Mouse (Mus musculus) myocyte (in vitro differentiated cells): Measurements from ENCODE around the gene Tnrc6a. TPM values are rescaled to one million over a fixed set of nuclear protein-coding genes. Genes with fewer than 3 reads are reported as not detected.
A peak's percentile ranks its signal among the peaks of the same experiment; 100 is the strongest.

Experiments
- H3K27me3 ChIP-seq: one replicate; pipeline ENCODE4 v1.6.1; 2011; ENCODE audit not compliant: control insufficient read depth, insufficient read depth, insufficient read length
- H3K36me3 ChIP-seq: one replicate; pipeline ENCODE4 v1.6.1; 2011; ENCODE audit not compliant: control insufficient read depth, insufficient read depth
- H3K4me2 ChIP-seq: one replicate; pipeline ENCODE4 v1.6.1; 2011; ENCODE audit warnings: low read depth, control low read depth
- H3K4me3 ChIP-seq: one replicate; pipeline ENCODE4 v1.5.1; 2011; ENCODE audit warnings: mild to moderate bottlenecking, control low read depth, moderate library complexity
- H3K79me2 ChIP-seq: one replicate; pipeline ENCODE4 v1.6.1; 2011; ENCODE audit not compliant: control insufficient read depth, insufficient read depth
- H3ac ChIP-seq: one replicate; pipeline ENCODE4 v1.6.1; 2011; ENCODE audit not compliant: control insufficient read depth, insufficient read length
- CEBPB ChIP-seq: IDR thresholded peaks from 2 replicates; pipeline ENCODE4 v1.6.1; 2011; ENCODE audit warnings: mild to moderate bottlenecking, moderate library complexity; ENCODE audit not compliant: poor library complexity, insufficient read depth, severe bottlenecking
- E2F4 ChIP-seq: IDR thresholded peaks from one replicate; pipeline ENCODE4 v1.6.1; 2011; ENCODE audit warnings: mild to moderate bottlenecking, control low read depth, moderate library complexity; ENCODE audit not compliant: insufficient read depth
- MAX ChIP-seq: IDR thresholded peaks from one replicate; pipeline ENCODE4 v1.6.1; 2011; ENCODE audit warnings: low read depth, mild to moderate bottlenecking, control low read depth
- MYOD1 ChIP-seq, 3 experiments: IDR thresholded peaks; one replicate each; pipeline ENCODE4 v1.6.1; 2011; ENCODE audit warnings: control low read depth in 2 of 3, low read depth in 2 of 3, mild to moderate bottlenecking in 2 of 3, moderate library complexity in 1 of 3; ENCODE audit not compliant: insufficient read length in 2 of 3, control insufficient read depth in 1 of 3
- MYOG ChIP-seq, 3 experiments: IDR thresholded peaks; one replicate each; pipeline ENCODE4 v1.6.1; 2011; ENCODE audit warnings: control low read depth in 2 of 3, low read depth in 2 of 3, mild to moderate bottlenecking in 2 of 3; ENCODE audit not compliant: insufficient read length in 2 of 3, control insufficient read depth in 1 of 3, insufficient read depth in 1 of 3
- POLR2A ChIP-seq: IDR thresholded peaks from one replicate; pipeline ENCODE4 v1.6.1; 2011; ENCODE audit warnings: low read depth, mild to moderate bottlenecking, control low read depth, moderate library complexity; ENCODE audit not compliant: insufficient read length
- POLR2AphosphoS2 ChIP-seq: IDR thresholded peaks from one replicate; pipeline ENCODE4 v1.6.1; 2011; ENCODE audit warnings: low read depth, control low read depth; ENCODE audit not compliant: insufficient read length
- REST ChIP-seq: IDR thresholded peaks from one replicate; pipeline ENCODE4 v1.6.1; 2011; ENCODE audit warnings: mild to moderate bottlenecking, control low read depth, moderate library complexity; ENCODE audit not compliant: insufficient read depth, insufficient read length
- SRF ChIP-seq: IDR thresholded peaks from one replicate; pipeline ENCODE4 v1.6.1; 2011; ENCODE audit warnings: low read depth; ENCODE audit not compliant: control insufficient read depth, insufficient read length
- TCF12 ChIP-seq: IDR thresholded peaks from one replicate; pipeline ENCODE4 v1.6.1; 2011; ENCODE audit warnings: mild to moderate bottlenecking, control low read depth; ENCODE audit not compliant: poor library complexity, insufficient read depth, severe bottlenecking
- TCF3 ChIP-seq: IDR thresholded peaks from one replicate; pipeline ENCODE4 v1.6.1; 2011; ENCODE audit warnings: low read depth, control low read depth; ENCODE audit not compliant: insufficient read length
- USF1 ChIP-seq: IDR thresholded peaks from one replicate; pipeline ENCODE4 v1.6.1; 2011; ENCODE audit warnings: low read depth, mild to moderate bottlenecking, control low read depth, moderate library complexity
- polyA plus RNA-seq: library from polyadenylated mRNA; unstranded; fragments of >200 nt; fragmentation: generic; extraction: Trizol; gene quantifications from one replicate; pipeline ENCODE4 v1.2.1, GENCODE M21; 2012; ENCODE audit warnings: missing spikeins

Tnrc6a gene
- polyA plus RNA-seq, 1 experiment: 8.6 TPM

DNA sequence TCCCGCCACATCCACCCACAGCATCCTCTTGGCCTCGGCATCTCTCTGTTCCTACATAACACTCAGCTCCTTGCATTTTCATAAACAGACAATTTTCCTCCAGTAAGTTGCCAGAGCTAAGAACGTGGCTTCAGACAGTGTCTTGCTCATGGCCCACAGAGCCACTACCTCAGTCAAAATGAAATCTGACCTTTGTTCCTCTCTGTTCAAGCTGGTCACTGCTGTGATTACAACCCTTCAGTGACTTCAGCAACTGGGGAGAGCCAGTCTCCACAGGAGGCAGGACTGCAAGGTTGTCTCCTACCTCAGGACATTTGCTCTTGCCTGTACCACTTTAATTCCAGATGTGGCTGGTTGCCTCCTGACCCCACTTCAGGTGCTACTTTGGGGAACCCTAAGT is 75.5 kb downstream of the Tnrc6a start:
- no peak for TF ChIP-seq POLR2AphosphoS2
- Histone ChIP-seq H3K36me3 (peaks cover 2% of the 10 kb centered on the region), H3K4me3 (no peak overlapping the region), H3K4me2 (no peak overlapping the region), H3K27me3 (no peaks in the 10 kb centered on the region), H3K79me2 (no peaks in the 10 kb centered on the region), H3ac (no peak overlapping the region)

DNA sequence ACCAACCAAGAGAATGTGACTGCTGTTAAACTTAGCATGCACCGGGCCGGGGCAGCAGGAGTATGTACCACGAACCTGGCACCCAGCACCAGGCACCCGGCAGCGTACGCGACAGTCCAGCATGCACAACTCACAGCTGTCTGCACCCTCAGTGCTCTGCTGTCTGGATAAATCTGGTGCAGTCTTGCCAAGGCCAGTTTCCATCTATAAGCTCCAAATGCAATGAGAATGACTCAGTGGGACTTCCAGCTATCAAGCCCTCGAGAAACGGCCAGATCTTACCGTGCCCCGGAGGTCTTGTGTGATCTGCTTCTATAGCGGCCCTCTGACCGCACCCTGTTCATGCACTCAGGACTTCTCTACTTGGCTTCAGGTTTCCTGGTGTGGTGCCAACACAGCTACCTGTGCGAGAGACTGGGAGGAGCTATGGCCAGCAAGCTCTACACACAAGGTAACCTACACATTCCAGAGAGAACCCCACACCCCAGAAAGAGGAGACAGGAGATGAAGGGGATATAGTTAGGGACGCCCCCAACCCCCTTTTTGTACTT is 76.0 kb downstream of the Tnrc6a start:
- H3K36me3 ChIP-seq: no peaks in the 10 kb centered on the region
- no peak for TF ChIP-seq TCF12
- TF ChIP-seq MYOG (IDR thresholded peaks at IDR 0.05; ENCODE audit: control insufficient read depth in 1 of 3, insufficient read depth in 1 of 3, insufficient read length in 2 of 3, low read depth in 2 of 3): no peak
- TF ChIP-seq REST: no peak
- no peak for TF ChIP-seq POLR2A
- no peak for TF ChIP-seq CEBPB
- no peak for TF ChIP-seq POLR2AphosphoS2
- no peak for TF ChIP-seq E2F4
- TF ChIP-seq MAX: no peak
- TF ChIP-seq SRF: no peak
- no peak for TF ChIP-seq USF1
- H3K4me2 ChIP-seq: no peak overlapping the region
- no peak overlapping the region for H3ac ChIP-seq
- no peaks in the 10 kb centered on the region for H3K79me2 ChIP-seq
- no peak overlapping the region for H3K4me3 ChIP-seq
- no peaks in the 10 kb centered on the region for H3K27me3 ChIP-seq

DNA sequence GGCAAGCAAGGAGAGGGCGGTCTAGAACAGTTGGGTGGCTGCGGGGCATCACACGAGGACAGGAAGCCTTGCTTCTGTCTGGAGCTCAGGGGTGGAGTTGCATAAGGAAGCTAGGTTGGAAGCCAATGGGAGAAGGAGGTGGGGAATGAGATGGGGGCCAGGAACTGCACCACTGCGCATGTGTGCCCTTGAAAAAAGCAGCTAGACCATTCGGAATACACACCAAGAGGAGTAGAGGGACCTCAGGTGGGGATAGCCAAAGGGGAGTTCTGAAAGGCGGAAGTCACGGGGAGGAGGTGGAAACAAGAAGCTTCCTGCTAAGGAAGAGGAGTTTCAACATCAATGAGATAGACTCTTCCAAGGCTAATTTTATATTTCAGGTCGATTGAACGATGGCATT is 77.0 kb downstream of the Tnrc6a start:
- H3ac ChIP-seq: no peak overlapping the region
- no peak for TF ChIP-seq USF1
- TF ChIP-seq TCF3: no peak
- TF ChIP-seq MYOD1 (IDR thresholded peaks at IDR 0.05; ENCODE audit: control insufficient read depth in 1 of 3, insufficient read length in 2 of 3, low read depth in 2 of 3): no peak
- no peak for TF ChIP-seq CEBPB
- no peak for TF ChIP-seq TCF12
- no peak for TF ChIP-seq MAX
- no peak for TF ChIP-seq POLR2AphosphoS2
- no peak for TF ChIP-seq SRF
- no peak for TF ChIP-seq MYOG (IDR thresholded peaks at IDR 0.05; ENCODE audit: control insufficient read depth in 1 of 3, insufficient read depth in 1 of 3, insufficient read length in 2 of 3, low read depth in 2 of 3)
- no peak for TF ChIP-seq E2F4
- TF ChIP-seq REST: no peak
- TF ChIP-seq POLR2A: no peak
- no peaks in the 10 kb centered on the region for H3K36me3 ChIP-seq
- H3K27me3 ChIP-seq: no peaks in the 10 kb centered on the region
- H3K4me2 ChIP-seq: no peak overlapping the region
- H3K4me3 ChIP-seq: no peak overlapping the region
- H3K79me2 ChIP-seq: no peaks in the 10 kb centered on the region

DNA sequence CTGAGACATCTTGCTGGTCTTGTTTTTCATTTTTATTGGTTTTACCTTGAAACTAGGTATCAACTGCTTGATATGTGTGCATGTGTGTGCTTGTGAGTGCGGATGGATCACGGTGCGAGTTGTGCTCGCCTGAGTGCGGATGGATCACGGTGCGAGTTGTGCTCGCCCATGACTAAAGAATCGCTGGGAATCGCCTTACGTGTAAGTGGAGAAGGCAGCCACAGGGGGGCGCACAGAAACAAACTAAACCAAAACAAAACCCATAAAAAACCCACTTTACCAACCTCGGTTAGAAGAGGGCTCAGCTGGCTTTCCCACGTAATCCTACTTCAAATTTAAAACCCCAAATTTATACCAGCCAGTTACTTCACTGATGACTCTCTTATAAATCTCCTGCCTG is 81.6 kb downstream of the Tnrc6a start:
- Histone ChIP-seq H3K4me3 (no peak overlapping the region), H3K4me2 (peak overlapping the region; percentile 46), H3K36me3 (no peaks in the 10 kb centered on the region), H3ac (no peak overlapping the region), H3K79me2 (no peaks in the 10 kb centered on the region), H3K27me3 (peaks cover 32% of the 10 kb centered on the region)
- TF ChIP-seq CEBPB (no peak), TCF3 (no peak), MYOG (IDR thresholded peaks at IDR 0.05; ENCODE audit: control insufficient read depth in 1 of 3, insufficient read depth in 1 of 3, insufficient read length in 2 of 3, low read depth in 2 of 3) (no peak), USF1 (no peak), POLR2A (no peak), POLR2AphosphoS2 (no peak), SRF (no peak), TCF12 (no peak), E2F4 (no peak)

DNA sequence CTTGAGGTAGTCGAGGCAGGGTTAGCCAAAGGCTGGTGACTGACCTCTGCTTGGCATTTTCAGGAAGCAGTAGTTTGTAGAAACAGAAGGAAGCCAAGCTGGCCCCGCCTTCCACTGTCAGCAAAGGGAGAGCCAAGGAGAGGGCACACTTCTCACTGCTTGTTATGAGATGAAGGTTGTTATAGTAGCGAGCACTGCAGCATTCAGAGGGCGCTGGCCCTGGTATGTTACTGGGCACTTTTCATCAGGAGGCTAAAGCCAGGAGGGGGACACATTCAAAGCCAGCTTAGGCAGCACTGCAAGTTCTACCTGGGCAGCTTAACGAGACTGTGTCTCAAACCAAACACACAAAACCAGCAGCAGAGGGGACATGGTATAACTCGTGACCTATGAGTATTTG is 83.9 kb downstream of the Tnrc6a start:
- peaks cover 44% of the 10 kb centered on the region for H3K27me3 ChIP-seq
- TF ChIP-seq USF1 (no peak), CEBPB (no peak), SRF (no peak), MYOG (IDR thresholded peaks at IDR 0.05; ENCODE audit: control insufficient read depth in 1 of 3, insufficient read depth in 1 of 3, insufficient read length in 2 of 3, low read depth in 2 of 3) (no peak), TCF12 (no peak), POLR2A (no peak), REST (no peak), POLR2AphosphoS2 (no peak), E2F4 (no peak)

More for the DNA sequence above, 83.9 kb downstream of the Tnrc6a start:
- H3K4me2 ChIP-seq: no peak overlapping the region
- H3K36me3 ChIP-seq: no peaks in the 10 kb centered on the region
- H3K79me2 ChIP-seq: no peaks in the 10 kb centered on the region
- no peak overlapping the region for H3K4me3 ChIP-seq
- no peak overlapping the region for H3ac ChIP-seq
